Mouse (Mus musculus) brain, adult 2 months (tissue): ENCODE measurements at regions not wholly inside any gene's neighbourhood (a gene's known extent, or its start where the extent isn't known, plus 50 kb on each side); places are given as distances from the start of the nearest gene placed in this dataset.

ENCODE experiments used
- DNase-seq: peaks from one replicate; pipeline ENCODE4 v3.0.0; 2011; ENCODE audit warnings: low read depth, low spot score

GRCm38 (mm10) chr2:118029470-118030108, 82.1 kb upstream of the Thbs1 start:
- DNase-seq, result no peak

GRCm38 (mm10) chr2:118031662-118032061, 80.0 kb upstream of the Thbs1 start:
- DNase-seq, result no peak

- DNase-seq, result no peak
These were observed 78.3 kb upstream of the Thbs1 start for GRCm38 (mm10) chr2:118033377-118033776.

DNA sequence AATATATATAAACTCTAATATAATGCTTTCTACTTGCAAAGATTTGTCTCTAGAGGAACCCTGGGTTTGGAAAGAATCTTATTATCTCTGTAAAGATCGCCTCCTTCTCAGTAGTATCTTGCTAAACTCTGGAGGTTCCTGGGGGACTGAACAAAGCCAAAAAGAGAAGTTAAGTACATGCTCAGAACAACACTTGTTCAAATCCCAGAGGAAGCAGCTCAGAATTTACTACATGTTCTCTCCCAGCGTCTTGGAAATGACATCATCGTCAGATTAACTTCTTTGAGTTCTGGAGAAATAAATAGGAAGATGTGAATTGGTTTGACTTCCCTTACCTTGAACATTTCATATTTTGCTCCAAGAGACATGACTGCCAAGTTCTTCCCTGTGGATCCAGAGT, 77.7 kb upstream of the Thbs1 start:
- DNase-seq, result no peak

GRCm38 (mm10) chr2:118035333-118035732, 76.3 kb upstream of the Thbs1 start:
- DNase-seq, result no peak

DNA sequence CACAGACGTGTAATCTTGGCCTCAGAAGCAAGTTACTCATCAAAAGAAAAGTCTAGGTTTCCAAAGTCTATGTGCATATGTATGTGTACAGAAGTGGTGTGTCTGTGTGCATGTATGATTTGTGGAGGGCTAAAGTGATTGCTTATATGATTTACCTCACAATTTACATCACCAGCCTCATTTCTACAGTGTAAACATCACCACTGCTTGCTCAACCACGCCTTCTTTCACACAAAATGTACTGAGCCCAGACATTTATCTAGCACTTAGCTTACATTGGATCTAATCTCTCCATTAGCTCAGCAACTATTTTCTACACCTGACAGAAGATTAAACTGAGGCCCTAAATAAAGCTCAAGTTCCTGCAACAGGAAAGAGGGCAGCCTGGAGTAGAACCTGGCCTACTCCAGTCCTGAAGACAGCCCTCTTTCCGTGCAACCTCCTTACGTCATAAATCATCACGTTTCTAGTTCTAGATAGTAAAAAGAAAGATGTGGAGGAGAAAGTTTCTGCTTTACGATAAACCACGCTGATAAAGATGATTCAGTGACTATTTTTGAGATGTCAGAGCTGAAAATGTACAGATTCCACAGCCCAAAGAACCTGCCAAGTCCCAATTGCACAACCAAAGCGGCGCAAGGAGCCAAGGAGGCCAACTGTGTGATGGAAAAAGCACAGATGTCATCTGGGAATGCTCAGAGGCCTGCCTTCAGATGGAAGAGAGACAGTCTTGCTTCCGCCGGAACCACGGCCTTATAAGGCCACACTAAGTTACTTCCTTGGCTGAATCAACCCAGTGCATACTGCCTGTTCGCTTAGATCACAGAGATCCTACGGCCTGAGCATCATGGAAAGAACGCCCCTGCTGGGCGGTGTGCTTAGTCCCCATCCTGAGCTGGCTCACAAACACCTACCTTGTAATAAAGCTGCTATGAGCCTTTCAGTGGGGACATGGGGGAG, 72.5 kb upstream of the Thbs1 start:
- DNase-seq, result peak; percentile 61

DNA sequence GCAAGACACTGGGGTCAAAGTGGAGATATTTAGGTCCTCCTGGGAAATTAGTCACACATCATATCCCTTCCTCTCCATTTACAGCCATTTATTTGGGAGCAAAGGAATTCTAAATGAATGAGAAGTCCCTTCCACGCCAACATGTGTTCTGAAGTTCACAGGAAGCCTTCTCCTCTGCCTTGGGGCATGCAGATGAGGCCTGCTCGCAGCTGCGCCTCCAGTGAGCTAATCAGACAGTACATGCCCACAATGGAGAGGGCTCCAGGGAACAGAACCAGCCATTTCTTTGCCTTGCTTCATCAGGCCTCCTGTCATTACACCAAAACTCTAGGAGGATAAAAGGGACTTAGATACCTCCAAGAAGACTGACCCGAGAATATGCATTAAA, 71.9 kb upstream of the Thbs1 start:
- DNase-seq, result no peak

GRCm38 (mm10) chr2:118042380-118043055, 69.2 kb upstream of the Thbs1 start:
- DNase-seq, result no peak

- peak; percentile 26 for DNase-seq
These were observed 67.0 kb upstream of the Thbs1 start for GRCm38 (mm10) chr2:118044666-118045065.

DNA sequence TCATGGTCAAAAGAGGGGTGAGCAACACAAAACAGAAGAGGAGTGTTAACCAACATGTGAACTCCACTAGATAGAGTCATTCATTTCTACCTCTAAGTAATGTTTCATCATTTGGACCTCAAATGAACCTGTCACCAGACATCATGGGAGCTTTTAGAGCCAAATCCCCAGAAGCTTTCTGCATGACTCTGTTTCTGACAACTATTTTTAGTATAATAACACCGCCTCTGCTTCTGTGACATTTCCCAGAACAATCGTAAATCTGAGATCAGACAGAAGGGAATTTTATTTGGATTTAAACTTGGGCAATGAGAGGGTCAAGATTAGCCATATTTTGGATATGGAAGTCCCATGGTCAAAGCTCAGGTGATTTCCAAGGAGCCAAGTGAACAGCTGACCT, 61.4 kb upstream of the Thbs1 start:
- DNase-seq, result peak; percentile 61

DNA sequence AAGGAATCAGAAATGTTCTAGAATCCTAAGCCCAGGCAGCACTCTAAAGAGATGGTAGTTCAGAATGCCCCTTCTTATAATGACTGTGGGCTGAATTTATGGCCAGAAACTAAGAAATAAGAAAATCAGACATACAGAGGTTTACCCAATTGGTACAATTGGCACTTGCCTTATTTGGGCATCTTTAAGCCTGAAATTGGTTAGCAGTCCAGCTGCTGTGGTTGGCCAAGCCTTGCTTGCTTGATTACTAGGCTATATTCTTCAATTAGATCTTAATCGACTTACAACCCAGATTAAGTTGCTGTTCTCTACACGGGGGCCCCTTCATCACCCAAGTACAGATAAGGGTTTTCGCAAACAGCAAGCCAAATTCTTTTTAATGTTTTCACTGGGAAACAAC, 60.1 kb upstream of the Thbs1 start:
- no peak for DNase-seq

DNA sequence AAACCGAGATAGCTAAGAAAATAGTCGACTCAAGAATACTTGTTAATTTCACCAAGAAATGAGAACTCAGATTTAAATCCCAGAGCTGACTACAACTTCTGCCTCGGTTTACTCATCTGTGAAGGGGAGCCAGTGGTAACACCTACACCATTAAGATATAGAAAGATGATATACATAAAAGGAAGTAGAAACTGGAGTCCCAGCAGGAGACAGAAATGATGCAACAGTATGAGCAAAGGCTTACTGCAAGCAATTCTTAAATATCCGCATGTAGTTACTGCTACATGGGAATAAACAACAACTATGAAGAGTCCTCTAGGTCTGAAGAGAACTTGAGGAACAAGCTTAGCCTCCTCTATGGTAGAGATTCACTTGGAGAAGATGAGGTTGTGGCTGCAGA, 58.2 kb upstream of the Thbs1 start:
- no peak for DNase-seq

GRCm38 (mm10) chr2:118058654-118059395, 52.9 kb upstream of the Thbs1 start:
- DNase-seq, result no peak

- DNase-seq, result peak; percentile 64
These were observed 50.4 kb upstream of the Thbs1 start for GRCm38 (mm10) chr2:118061291-118061690.
